Mouse (Mus musculus) spleen, postnatal 10 days (tissue): Measurements from ENCODE around the gene Trpm3.

Experiments used
- DNase-seq, 2 experiments: peaks; one replicate each; pipeline ENCODE4 v3.0.0; 2021 to 2022; ENCODE audit warnings: low spot score in 2 of 2

Trpm3 gene

GRCm38 (mm10) chr19:22138590-22139421 lies at the start of gene Trpm3:
Gene Trpm3, plus strand, starts transcription at chr19:22139046.
- DNase-seq, result peak; percentile 5 to 37

DNA sequence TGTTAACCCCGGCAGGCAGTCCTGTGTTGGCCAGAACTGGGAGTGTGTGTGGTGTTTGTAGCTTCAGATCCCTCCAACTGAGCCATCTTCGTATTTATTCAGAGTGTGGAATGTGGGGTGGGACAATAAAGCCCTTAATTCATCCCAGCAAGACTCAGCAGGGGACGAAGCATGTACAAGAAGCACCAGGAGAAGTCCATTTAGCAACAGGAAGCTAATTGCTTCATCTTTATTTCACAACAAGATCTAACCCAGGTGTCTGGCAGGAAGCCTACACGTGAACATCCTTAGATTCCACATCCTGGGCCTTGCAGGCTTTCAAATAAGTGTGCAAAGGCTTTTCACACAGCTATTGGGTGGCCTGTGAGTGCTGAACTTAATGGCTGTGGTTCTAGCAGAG lies 38.3 kb upstream of the Trpm3 start:
- no peak for DNase-seq

- no peak for DNase-seq
Observed at GRCm38 (mm10) chr19:22103865-22104264, 35.0 kb upstream of the Trpm3 start.

GRCm38 (mm10) chr19:22104848-22105484 lies 33.9 kb upstream of the Trpm3 start:
- DNase-seq, result no peak

DNA sequence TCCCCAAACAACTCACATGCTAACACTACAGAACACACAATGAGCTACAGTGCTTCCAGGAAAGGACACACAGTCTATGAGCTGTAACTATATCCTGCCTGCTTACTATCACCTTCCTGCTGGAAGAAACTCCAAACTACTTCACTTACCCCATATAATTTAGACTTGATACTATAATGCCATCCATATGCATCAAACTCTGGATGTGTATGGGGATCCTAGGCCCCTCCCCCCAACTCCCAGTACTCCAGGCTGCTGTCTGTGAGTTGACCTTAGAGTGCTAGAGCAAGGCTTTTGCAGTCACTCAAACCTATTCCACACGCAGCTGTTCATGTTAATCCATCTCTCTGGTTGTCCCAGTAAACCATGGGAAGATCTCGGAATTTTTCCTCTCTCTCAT lies 33.2 kb upstream of the Trpm3 start:
- no peak for DNase-seq

- no peak for DNase-seq
Observed at GRCm38 (mm10) chr19:22108893-22109463, 29.9 kb upstream of the Trpm3 start.

GRCm38 (mm10) chr19:22120976-22121375 lies 17.9 kb upstream of the Trpm3 start:
- DNase-seq, result no peak

- DNase-seq, result no peak
Observed at GRCm38 (mm10) chr19:22121631-22122030, 17.2 kb upstream of the Trpm3 start.

GRCm38 (mm10) chr19:22132626-22133025 lies 6.2 kb upstream of the Trpm3 start:
- DNase-seq, result no peak

DNA sequence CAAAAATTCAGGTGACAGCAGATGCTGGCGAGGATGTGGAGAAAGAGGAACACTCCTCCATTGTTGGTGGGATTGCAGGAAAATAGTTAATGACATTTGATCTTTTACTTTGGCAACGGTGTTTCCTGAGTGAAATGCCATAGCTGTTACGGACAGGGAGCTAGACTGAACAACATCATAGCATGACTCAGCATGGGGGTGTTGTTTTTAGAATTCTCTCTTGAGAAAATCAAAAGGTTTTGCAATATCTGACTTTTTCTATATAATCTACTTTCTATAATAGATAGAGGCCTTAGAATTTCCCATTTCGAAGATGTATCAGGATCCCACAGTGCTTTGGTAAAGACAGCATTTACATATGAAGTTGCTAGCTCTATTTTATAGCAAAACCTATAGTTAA lies 39.7 kb downstream of the Trpm3 start:
- no peak for DNase-seq

GRCm38 (mm10) chr19:22179017-22179416 lies 40.2 kb downstream of the Trpm3 start:
- no peak for DNase-seq

DNA sequence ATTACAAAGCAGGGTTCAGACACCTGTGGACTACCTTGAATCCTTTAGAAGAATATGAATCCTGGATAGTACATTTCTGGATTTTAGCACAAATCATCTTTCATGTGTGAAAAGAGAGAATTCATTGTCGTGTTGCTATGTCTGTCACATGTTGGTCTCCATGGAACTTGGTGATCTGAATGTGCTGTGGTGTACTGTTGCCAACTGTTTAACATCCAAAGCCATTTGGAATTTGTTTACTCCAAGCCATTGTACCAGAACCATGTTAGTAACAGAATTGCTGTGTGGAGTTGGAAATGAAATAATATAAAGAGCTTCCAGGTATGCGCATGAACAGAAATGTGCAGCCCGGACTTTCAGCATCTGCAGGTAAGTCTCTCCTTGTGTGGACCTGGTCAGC lies 41.3 kb downstream of the Trpm3 start:
- DNase-seq, result no peak

- DNase-seq, result no peak
Observed at GRCm38 (mm10) chr19:22189716-22190115, 50.9 kb downstream of the Trpm3 start.

GRCm38 (mm10) chr19:22222520-22222919 lies 83.7 kb downstream of the Trpm3 start:
- DNase-seq, result no peak

DNA sequence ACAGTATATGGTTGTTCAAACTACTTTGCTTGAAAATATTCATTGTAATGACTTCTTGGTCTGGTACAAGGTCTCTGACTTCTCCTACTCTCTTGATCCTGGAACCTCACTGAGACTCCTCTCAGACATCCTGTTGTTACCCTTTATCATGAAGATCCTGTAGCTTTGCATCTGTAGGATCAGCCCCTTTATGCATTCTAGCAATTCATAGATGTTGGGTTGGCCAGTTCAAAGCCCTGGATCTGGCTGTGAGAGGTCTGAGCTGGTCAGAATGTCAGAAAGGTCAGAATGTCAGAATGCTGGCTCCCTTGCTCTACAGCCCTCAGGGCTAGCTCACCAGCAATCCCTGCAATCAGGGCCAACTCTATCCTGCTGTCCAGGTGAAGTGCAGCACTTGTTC lies 95.3 kb downstream of the Trpm3 start:
- no peak for DNase-seq

GRCm38 (mm10) chr19:22249076-22249475 lies 110.2 kb downstream of the Trpm3 start:
- no peak for DNase-seq

DNA sequence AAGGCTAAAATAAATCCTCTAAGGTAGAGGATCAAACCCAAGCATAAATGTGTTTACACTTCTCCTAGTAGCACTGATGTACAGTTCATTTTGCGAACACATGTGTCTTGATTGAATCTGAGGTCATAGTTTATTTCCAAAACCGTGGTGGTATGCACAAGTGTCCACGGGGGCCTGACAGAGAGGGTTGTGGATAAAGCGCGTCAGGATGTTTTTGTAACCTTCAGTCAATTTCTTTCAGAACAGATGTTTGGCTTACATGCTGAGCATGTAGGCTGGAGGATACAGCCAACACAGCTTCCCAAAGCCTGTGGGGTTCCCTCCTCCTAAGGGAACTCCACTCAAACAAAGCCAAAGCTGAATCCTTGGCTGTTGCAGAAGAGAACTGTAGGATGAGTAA lies 134.1 kb downstream of the Trpm3 start:
- DNase-seq, result no peak

DNA sequence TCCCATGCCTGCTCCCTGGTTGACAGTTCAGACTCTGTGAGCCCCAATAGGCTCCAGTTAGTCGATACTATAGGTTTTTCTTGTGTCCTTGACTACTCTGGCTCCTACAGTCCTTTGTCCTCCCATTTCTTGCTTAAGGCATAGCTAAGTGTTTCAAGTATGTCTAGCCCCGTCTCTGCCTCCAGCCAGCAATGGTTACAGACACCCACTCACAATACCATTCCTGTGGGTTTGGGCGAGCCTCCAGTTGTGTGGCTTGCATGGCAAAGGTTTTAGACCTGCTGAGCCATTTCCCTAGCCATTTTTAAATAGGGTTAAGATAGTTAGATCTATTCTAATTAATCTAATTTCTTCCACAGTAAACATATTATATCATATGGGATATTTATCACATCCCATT lies 145.8 kb downstream of the Trpm3 start:
- DNase-seq, result no peak

GRCm38 (mm10) chr19:22292671-22293070 lies 153.8 kb downstream of the Trpm3 start:
- DNase-seq, result no peak

GRCm38 (mm10) chr19:22300906-22301305 lies 162.1 kb downstream of the Trpm3 start:
- no peak for DNase-seq

DNA sequence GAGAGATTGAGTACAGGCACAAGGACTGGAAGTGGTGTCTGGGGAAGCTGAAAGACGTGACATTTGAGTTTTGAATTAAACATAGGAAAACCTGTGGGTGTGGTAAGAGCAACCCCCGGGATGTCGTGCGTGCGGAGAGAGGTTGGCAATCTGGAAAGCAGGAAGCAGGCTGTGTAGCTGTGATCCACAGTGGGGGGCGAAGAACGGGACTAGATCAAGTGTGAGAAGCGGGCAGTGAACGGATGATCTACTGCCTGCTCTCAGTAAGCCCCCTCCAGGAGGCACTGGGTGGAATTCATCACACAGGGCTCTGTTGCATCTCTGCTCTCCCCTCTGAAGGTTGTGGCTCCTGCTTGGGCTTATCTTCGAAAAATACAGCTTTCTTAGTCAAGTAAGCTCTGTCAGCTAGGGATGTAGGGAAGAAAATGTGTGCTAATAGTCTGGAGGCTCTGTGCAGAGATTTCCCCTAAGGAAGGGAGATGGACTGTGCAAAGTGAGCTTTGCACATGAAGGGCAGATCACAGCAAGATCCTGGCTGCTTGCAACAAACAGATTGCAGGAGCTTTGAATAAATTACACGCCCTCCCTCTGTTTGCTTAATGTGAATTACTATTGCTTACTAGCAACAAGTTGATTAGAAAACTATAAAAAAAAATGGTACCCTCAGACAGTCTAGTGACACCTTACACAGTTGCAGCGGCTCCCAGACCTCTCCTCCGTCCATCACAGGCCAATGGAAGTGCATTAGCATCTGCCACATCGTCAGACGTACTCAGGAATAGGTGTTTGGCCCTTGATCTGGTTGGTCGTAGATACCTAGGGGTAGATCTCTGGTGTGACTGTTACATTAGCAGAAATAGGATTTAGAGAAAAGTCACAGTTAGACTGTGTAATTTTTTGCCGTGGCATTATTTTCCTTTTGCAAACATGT lies 164.4 kb downstream of the Trpm3 start:
- DNase-seq, result no peak
